Mouse (Mus musculus): Measurements from ENCODE around the gene Map3k11. TPM values are rescaled to one million over a fixed set of nuclear protein-coding genes. Genes with fewer than 3 reads are reported as not detected.
A peak's percentile ranks its signal among the peaks of the same experiment; 100 is the strongest.

Map3k11 gene
- total RNA-seq, 2 experiments from 2014 or later, result 8.7 to 11.8 TPM

- Histone ChIP-seq H3K4me3 (no peak overlapping the region), H3K27ac (no peak overlapping the region)
- DNase-seq, result no peak
- intact Hi-C loops (cut with DNase I), result no loop called here
- no peak for TF ChIP-seq CTCF (IDR thresholded peaks at IDR 0.05)
Observed at GRCm38 (mm10) chr19:5721233-5721632, 32.7 kb downstream of the Map3k11 start.

GRCm38 (mm10) chr19:5722848-5723425 is 34.4 kb downstream of the Map3k11 start:
- Histone ChIP-seq H3K4me3 (peak overlapping the region; percentile 80), H3K27ac (peak overlapping the region; percentile 95)
- intact Hi-C loops (cut with DNase I), result no loop called here
- no peak for TF ChIP-seq CTCF (IDR thresholded peaks at IDR 0.05)
- no peak for DNase-seq

GRCm38 (mm10) chr19:5723934-5724548 is 35.5 kb downstream of the Map3k11 start:
- intact Hi-C loops (cut with DNase I), result loop anchor here (1.0 kb wide), 1 partner anchor 11 kb away; no protein-coding TSS in a partner anchor
- H3K27ac ChIP-seq, result peak overlapping the region; percentile 95
- TF ChIP-seq CTCF (IDR thresholded peaks at IDR 0.05), result no peak
- peak overlapping the region; percentile 80 for H3K4me3 ChIP-seq
- no peak for DNase-seq

DNA sequence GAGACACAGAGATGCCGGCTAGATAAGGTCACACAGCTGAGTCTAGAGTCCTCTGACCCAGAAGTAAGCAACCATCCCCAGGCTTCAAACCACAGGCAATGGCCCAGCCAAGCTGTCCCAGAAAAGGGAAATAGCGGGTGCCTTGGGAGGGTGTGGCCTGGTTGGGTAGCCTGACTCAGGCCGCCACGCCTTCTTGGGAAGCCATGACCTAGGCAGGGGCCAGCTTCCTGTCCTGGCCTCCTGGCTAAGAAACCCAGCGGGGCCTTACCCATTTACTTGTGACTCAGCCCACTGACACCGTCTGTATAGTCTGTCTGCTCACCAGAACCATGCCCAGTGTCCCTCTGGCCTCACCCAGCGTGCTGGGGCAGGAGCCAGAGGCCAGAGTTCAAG is 36.0 kb downstream of the Map3k11 start:
- intact Hi-C loops (cut with DNase I), result loop anchor here (1.0 kb wide), 1 partner anchor 11 kb away; no protein-coding TSS in a partner anchor
- TF ChIP-seq CTCF (IDR thresholded peaks at IDR 0.05), result no peak
- DNase-seq, result peak; percentile 95
- Histone ChIP-seq H3K27ac (peak overlapping the region; percentile 95), H3K4me3 (peak overlapping the region; percentile 80)

DNA sequence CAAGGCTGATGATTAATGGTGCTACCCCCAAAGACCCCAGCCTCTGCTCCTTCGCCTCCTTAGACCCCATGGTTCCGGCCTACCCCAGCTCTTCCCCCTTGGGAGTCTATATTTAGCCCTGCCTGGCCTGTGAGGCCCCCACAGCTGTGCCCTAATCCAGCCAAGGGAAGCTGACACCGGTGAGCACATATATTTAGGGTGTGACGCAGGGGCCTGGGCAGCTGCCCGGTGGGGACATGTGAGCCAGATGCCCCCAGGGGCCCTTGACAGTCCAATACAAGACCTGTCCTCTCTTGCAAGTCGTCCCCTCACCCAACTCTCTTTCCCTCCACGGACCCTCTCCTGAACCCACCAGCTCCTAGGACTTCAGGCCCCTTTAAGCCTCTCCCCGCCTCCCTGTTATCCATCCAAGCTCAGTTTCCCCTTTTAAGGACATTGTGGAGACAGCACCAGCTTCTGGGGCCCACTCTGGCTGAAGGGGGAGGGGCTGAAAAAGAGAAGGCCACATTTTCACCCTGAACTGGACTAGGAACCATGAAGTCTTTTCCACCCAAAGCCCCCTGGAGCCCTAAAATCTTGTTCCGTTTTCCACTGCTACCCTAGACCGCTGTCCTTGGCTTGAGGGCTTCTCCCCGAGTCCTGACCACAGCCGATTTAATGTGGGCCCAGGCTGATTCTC is 36.6 kb downstream of the Map3k11 start:
- Histone ChIP-seq H3K27ac (peak overlapping the region; percentile 95), H3K4me3 (peak overlapping the region; percentile 80)
- DNase-seq, result peak; percentile 95
- intact Hi-C loops (cut with DNase I), result no loop called here
- TF ChIP-seq CTCF (IDR thresholded peaks at IDR 0.05), result no peak

- TF ChIP-seq CTCF (IDR thresholded peaks at IDR 0.05), result peak; percentile 3; the same call in 1 of the 2 replicates
- Histone ChIP-seq H3K27ac (peak within 1 kb of the TSS; percentile 95), H3K4me3 (peak within 1 kb of the TSS; percentile 80)
- DNase-seq, result peak; percentile 91
- intact Hi-C loops (cut with DNase I), result loop anchor here (2.0 kb wide), 1 partner anchor 35 kb away; no protein-coding TSS in a partner anchor
Observed at GRCm38 (mm10) chr19:5725767-5726515, 37.4 kb downstream of the Map3k11 start, which contains the start of gene Ehbp1l1. Gene Ehbp1l1, minus strand, starts transcription at chr19:5726317.

- peak overlapping the region; percentile 80 for H3K4me3 ChIP-seq
- H3K27ac ChIP-seq, result peak overlapping the region; percentile 95
- DNase-seq, result no peak
- intact Hi-C loops (cut with DNase I), result loop anchor here (1.0 to 2.0 kb wide), 2 partner anchors 16 to 36 kb away; no protein-coding TSS in a partner anchor
- no peak for TF ChIP-seq CTCF (IDR thresholded peaks at IDR 0.05)
Observed at GRCm38 (mm10) chr19:5726961-5727578, 38.5 kb downstream of the Map3k11 start.

DNA sequence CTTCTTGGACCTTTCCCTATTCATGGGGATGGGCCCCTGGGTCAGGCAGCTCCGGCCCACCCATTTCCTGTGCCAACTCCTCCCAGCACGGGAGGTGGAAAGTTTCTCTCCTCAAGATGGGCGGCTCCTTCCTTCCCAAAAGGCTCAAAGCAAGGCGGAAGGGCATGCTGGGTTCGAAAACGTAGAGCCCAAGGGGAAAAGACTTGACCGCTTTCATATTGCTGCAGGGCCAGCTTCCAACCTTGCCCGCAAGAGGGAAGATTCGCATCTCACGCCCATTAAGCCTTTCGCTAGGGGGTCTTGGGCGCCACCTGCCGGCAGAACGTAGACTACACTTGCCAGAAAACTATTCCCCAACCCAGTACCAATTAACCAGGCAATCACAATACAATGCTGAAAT is 39.2 kb downstream of the Map3k11 start:
- TF ChIP-seq CTCF (IDR thresholded peaks at IDR 0.05), result peak; percentile 99
- Histone ChIP-seq H3K4me3 (peak overlapping the region; percentile 80), H3K27ac (peak overlapping the region; percentile 95)
- peak; percentile 93 for DNase-seq
- intact Hi-C loops (cut with DNase I), result loop anchor here (1.0 to 2.0 kb wide), 2 partner anchors 16 to 37 kb away; no protein-coding TSS in a partner anchor

DNA sequence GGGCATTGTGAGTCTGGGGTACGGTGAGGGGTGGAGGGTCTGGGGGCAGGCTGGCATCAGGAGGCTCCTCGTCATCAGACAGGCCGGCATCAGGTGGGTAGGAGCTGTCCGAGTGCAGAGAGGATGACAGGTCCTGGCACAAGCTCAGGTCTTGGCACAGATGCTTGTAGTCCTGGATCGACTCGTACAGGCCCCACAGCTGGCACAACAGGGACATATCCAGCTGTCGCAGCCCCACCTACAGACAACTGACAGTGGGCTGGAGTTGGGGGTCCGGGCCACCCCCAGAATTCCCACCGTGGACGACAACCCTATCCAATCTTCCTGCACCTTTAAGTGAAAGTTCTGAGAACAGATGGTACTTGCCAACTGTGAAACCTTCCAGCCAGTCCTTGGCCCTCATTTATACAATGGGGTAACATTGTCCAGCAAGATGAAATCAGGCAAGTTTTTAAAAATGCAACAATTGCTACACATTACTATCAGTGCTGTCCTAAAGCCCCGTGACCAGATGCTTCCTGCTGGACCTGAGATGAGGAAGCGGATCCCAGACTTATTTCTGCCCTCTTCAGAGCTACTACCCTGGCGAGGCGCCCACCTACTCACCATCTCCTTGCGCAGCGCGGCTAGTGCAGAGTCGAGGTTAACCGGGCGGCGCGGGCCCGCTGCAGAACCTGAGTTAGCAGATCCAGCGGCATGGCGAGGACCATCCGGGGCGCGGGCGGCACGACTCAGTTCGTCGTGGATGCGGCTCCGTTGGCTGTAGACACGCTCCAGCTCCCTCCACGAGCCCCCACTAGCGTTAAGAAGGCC is 40.3 kb downstream of the Map3k11 start:
- TF ChIP-seq CTCF (IDR thresholded peaks at IDR 0.05), result no peak
- Histone ChIP-seq H3K27ac (peak overlapping the region; percentile 95), H3K4me3 (peak overlapping the region; percentile 80)
- DNase-seq, result peak; percentile 80
- intact Hi-C loops (cut with DNase I), result no loop called here

DNA sequence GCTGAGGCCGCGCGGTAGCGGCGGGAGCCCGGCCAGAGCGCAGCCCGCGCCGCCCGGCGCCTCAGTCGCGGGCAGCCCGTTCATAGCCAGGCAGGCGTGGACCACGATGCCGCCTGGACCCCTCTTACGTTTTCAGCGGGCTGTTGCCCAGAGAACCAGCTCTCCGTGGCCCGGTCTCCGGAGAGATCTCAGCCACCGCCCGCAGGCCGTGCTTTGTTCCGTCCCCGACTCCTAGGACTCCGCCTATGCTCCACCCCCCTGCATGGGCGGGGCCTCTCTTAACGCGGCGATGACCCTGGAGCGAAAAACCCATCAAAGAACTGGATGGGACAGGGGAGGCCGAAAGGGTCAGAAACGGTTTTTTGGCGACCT is 40.9 kb downstream of the Map3k11 start, which contains the start of gene Fam89b:
Gene Fam89b, minus strand, starts transcription at position 210 of the 372 bp plus-strand sequence.
- peak within 1 kb of the TSS; percentile 82 for H3K4me3 ChIP-seq
- intact Hi-C loops (cut with DNase I), result no loop called here
- DNase-seq, result peak; percentile 95
- no peak for TF ChIP-seq CTCF (IDR thresholded peaks at IDR 0.05)
- H3K27ac ChIP-seq, result peak within 1 kb of the TSS; percentile 95
